Mouse (Mus musculus) midbrain, postnatal 0 days (tissue): ENCODE data around the gene Tnfaip2. TPM values are rescaled to one million over a fixed set of nuclear protein-coding genes. Genes with fewer than 3 reads are reported as not detected.

Source experiments
- ATAC-seq: fragments of 200-750 bp; cut with Nextera tagmentation; 2 replicates; pipeline ENCODE4 v1.8.0; 2017; ENCODE audit warnings: moderate number of reproducible peaks, mild to moderate bottlenecking, moderate TSS enrichment, moderate library complexity; ENCODE audit not compliant: low FRiP score
- DNase-seq: peaks from one replicate; pipeline ENCODE4 v3.0.0-alpha.2; 2015; ENCODE audit warnings: low spot score
- H3K27ac ChIP-seq: fragments of 300-500 bp; sonication (generic); 2 replicates; pipeline ENCODE4 v1.5.1; 2014; ENCODE audit warnings: low read depth, mild to moderate bottlenecking, low read length, mixed read lengths
- H3K27me3 ChIP-seq: fragments of 300-500 bp; sonication (generic); 2 replicates; pipeline ENCODE4 v1.6.1; 2014; ENCODE audit warnings: low read length, control low read depth, mixed read lengths; ENCODE audit not compliant: insufficient read depth
- H3K36me3 ChIP-seq: fragments of 300-500 bp; sonication (generic); 2 replicates; pipeline ENCODE4 v1.6.1; 2014; ENCODE audit warnings: low read length, control low read depth, mixed read lengths; ENCODE audit not compliant: insufficient read depth
- H3K4me1 ChIP-seq: fragments of 300-500 bp; sonication (generic); 2 replicates; pipeline ENCODE4 v1.6.1; 2014; ENCODE audit warnings: mild to moderate bottlenecking, control low read depth, antibody characterized with exemption, low read length, mixed read lengths; ENCODE audit not compliant: insufficient read depth
- H3K4me2 ChIP-seq: fragments of 300-500 bp; sonication (generic); 2 replicates; pipeline ENCODE4 v1.6.1; 2014; ENCODE audit warnings: low read depth, mild to moderate bottlenecking, low read length, mixed read lengths; ENCODE audit not compliant: poor library complexity, severe bottlenecking
- H3K4me3 ChIP-seq: fragments of 300-500 bp; sonication (generic); 2 replicates; pipeline ENCODE4 v1.5.1; 2014; ENCODE audit warnings: low read depth, mild to moderate bottlenecking, low read length, moderate library complexity
- H3K9ac ChIP-seq: fragments of 300-500 bp; sonication (generic); replicated peaks from 2 replicates; pipeline ENCODE4 v1.6.1; 2014; ENCODE audit warnings: mild to moderate bottlenecking, low read length, moderate library complexity, mixed read lengths; ENCODE audit not compliant: poor library complexity, severe bottlenecking
- H3K9me3 ChIP-seq: fragments of 300-500 bp; sonication (generic); 2 replicates; pipeline ENCODE4 v1.6.1; 2016; ENCODE audit warnings: low read length, control low read depth
- CTCF ChIP-seq: IDR thresholded peaks from 2 replicates; pipeline ENCODE4 v1.5.1; 2016; ENCODE audit warnings: antibody characterized with exemption, mild to moderate bottlenecking
- WGBS: fragments of 180-500 bp; shearing (Covaris S2); extraction: QIAGEN DNeasy Blood & Tissue Kit; methylation state at CpG from one replicate; pipeline ENCODE4 v1.1.7; 2014; 5-methylcytosine and 5-hydroxymethylcytosine counted together
- polyA plus RNA-seq: library from polyadenylated mRNA; unstranded; fragments of >200 nt; fragmentation: Nextera tagmentation; extraction: Ambion mirVana; gene quantifications from 2 replicates; pipeline ENCODE4 v1.2.1, GENCODE M21; 2015
- total RNA-seq: library from RNA; depleted of rRNA; stranded (reverse); fragments of >200 nt; gene quantifications from 2 replicates; pipeline ENCODE4 v1.2.3, GENCODE M21; 2014

The Tnfaip2 gene
- total and polyA plus RNA-seq, 2 experiments from 2014 or later: 0.38 to 1.5 TPM

- peak overlapping the region; percentile 39; the same call in 1 of the 2 replicates for H3K27ac ChIP-seq
- 7% methylated on average over 5 of the region's 5 CpGs for WGBS
These were observed 32.7 kb upstream of the Tnfaip2 start for GRCm38 (mm10) chr12:111409583-111409982.

GRCm38 (mm10) chr12:111411631-111412355, 30.5 kb upstream of the Tnfaip2 start:
- no peak overlapping the region for H3K4me3 ChIP-seq
- no peaks in the 10 kb centered on the region for H3K36me3 ChIP-seq
- no peak for ATAC-seq
- H3K27me3 ChIP-seq: 0 out of 2 replicates have a peak, but pooled peaks cover 5% of the 10 kb centered on the region
- no peak overlapping the region for H3K27ac ChIP-seq
- no peak overlapping the region for H3K4me2 ChIP-seq
- no peak for DNase-seq
- H3K9me3 ChIP-seq: no peaks in the 10 kb centered on the region
- H3K4me1 ChIP-seq: peaks cover 17% of the 10 kb centered on the region; the same call in 1 of the 2 replicates
- WGBS: 87% methylated on average over 8 of the region's 8 CpGs
- no peak overlapping the region for H3K9ac ChIP-seq
- TF ChIP-seq CTCF: no peak

More at GRCm38 (mm10) chr12:111409583-111409982, 32.7 kb upstream of the Tnfaip2 start:
- Histone ChIP-seq H3K4me1 (peaks cover 21% of the 10 kb centered on the region; the same call in 1 of the 2 replicates), H3K27me3 (0 out of 2 replicates have a peak, but pooled peaks cover 9% of the 10 kb centered on the region), H3K9ac (no peak overlapping the region), H3K36me3 (no peaks in the 10 kb centered on the region), H3K9me3 (no peaks in the 10 kb centered on the region), H3K4me3 (no peak overlapping the region), H3K4me2 (no peak overlapping the region)
- DNase-seq (peak; percentile 81), ATAC-seq (0 out of 2 replicates have a peak, but pooled peaks have one; percentile 24)
- TF ChIP-seq CTCF: 0 out of 2 replicates have a peak, but pooled peaks have one; percentile 16

GRCm38 (mm10) chr12:111412581-111413284, 29.5 kb upstream of the Tnfaip2 start:
- Histone ChIP-seq H3K9me3 (no peaks in the 10 kb centered on the region), H3K4me1 (peaks cover 16% of the 10 kb centered on the region; the same call in 1 of the 2 replicates), H3K4me2 (peak overlapping the region; percentile 59), H3K4me3 (peak overlapping the region; percentile 25; the same call in 1 of the 2 replicates), H3K27me3 (no peaks in the 10 kb centered on the region), H3K36me3 (no peaks in the 10 kb centered on the region), H3K27ac (no peak overlapping the region), H3K9ac (peak overlapping the region; percentile 39; the same call in 1 of the 2 replicates)
- WGBS: 32% methylated on average over 12 of the region's 12 CpGs
- TF ChIP-seq CTCF: no peak
- ATAC-seq (no peak), DNase-seq (no peak)

GRCm38 (mm10) chr12:111413300-111413699, 29.0 kb upstream of the Tnfaip2 start:
- Histone ChIP-seq H3K9ac (peak overlapping the region; percentile 39; the same call in 1 of the 2 replicates), H3K9me3 (no peaks in the 10 kb centered on the region), H3K4me1 (peaks cover 16% of the 10 kb centered on the region; the same call in 1 of the 2 replicates), H3K36me3 (no peaks in the 10 kb centered on the region), H3K4me3 (peak overlapping the region; percentile 25; the same call in 1 of the 2 replicates), H3K27me3 (no peaks in the 10 kb centered on the region), H3K27ac (no peak overlapping the region), H3K4me2 (peak overlapping the region; percentile 59)
- WGBS: 1% methylated on average over 21 of the region's 21 CpGs
- peak; percentile 92 for DNase-seq
- peak; percentile 78 for ATAC-seq
- TF ChIP-seq CTCF: peak; percentile 95

- Histone ChIP-seq H3K27ac (no peak within 1 kb of the TSS), H3K4me1 (peaks cover 7% of the 10 kb centered on the region; the same call in 1 of the 2 replicates), H3K9me3 (no peaks in the 10 kb centered on the region), H3K4me3 (no peak within 1 kb of the TSS), H3K4me2 (peak within 1 kb of the TSS; percentile 40), H3K27me3 (peaks cover 8% of the 10 kb centered on the region), H3K9ac (peak within 1 kb of the TSS; percentile 44; the same call in 1 of the 2 replicates), H3K36me3 (no peaks in the 10 kb centered on the region)
- DNase-seq: no peak
- no peak for ATAC-seq
- no peak for TF ChIP-seq CTCF
- 6% methylated on average over 17 of the region's 17 CpGs for WGBS
These were observed 25.1 kb upstream of the Tnfaip2 start, which contains the start of gene Exoc3l4 for GRCm38 (mm10) chr12:111416921-111417779. Gene Exoc3l4 (plus strand): TSS chr12:111417017.
